Mouse (Mus musculus) heart, postnatal 0 days (tissue): ENCODE measurements around the gene Mgll. TPM values are rescaled to one million over a fixed set of nuclear protein-coding genes. Genes with fewer than 3 reads are reported as not detected.
A peak's percentile ranks its signal among the peaks of the same experiment; 100 is the strongest.

Experiments used
- ATAC-seq: fragments of 200-750 bp; cut with Nextera tagmentation; 2 replicates; pipeline ENCODE4 v1.8.0; 2017; ENCODE audit warnings: low read depth, moderate number of reproducible peaks, moderate library complexity; ENCODE audit not compliant: insufficient read depth
- DNase-seq: peaks from one replicate; pipeline ENCODE4 v3.0.0-alpha.2; 2016; ENCODE audit warnings: low spot score
- H3K27ac ChIP-seq: fragments of 300-500 bp; sonication (generic); 2 replicates; pipeline ENCODE4 v1.5.1; 2014; ENCODE audit warnings: low read depth, mild to moderate bottlenecking
- H3K27me3 ChIP-seq: fragments of 300-500 bp; sonication (generic); 2 replicates; pipeline ENCODE4 v1.6.1; 2014; ENCODE audit warnings: low read length, mixed read lengths; ENCODE audit not compliant: control insufficient read depth, insufficient read depth
- H3K36me3 ChIP-seq: fragments of 300-500 bp; sonication (generic); replicated peaks from 2 replicates; pipeline ENCODE4 v1.6.1; 2014; ENCODE audit warnings: low read length, mixed read lengths; ENCODE audit not compliant: control insufficient read depth, insufficient read depth
- H3K4me1 ChIP-seq: fragments of 300-500 bp; sonication (generic); 2 replicates; pipeline ENCODE4 v1.6.1; 2014; ENCODE audit warnings: antibody characterized with exemption; ENCODE audit not compliant: control insufficient read depth, insufficient read depth
- H3K4me2 ChIP-seq: fragments of 300-500 bp; sonication (generic); 2 replicates; pipeline ENCODE4 v1.6.1; 2014; ENCODE audit warnings: low read depth, mild to moderate bottlenecking, low read length, moderate library complexity
- H3K4me3 ChIP-seq: fragments of 300-500 bp; sonication (generic); 2 replicates; pipeline ENCODE4 v1.5.1; 2014; ENCODE audit warnings: low read depth, low read length
- H3K9ac ChIP-seq: fragments of 300-500 bp; sonication (generic); replicated peaks from 2 replicates; pipeline ENCODE4 v1.6.1; 2014; ENCODE audit warnings: low read depth, low read length, mixed read lengths
- H3K9me3 ChIP-seq: fragments of 300-500 bp; sonication (generic); replicated peaks from 2 replicates; pipeline ENCODE4 v1.6.1; 2016; ENCODE audit warnings: low read length; ENCODE audit not compliant: control insufficient read depth
- CTCF ChIP-seq: IDR thresholded peaks from 2 replicates; pipeline ENCODE4 v1.5.1; 2016; ENCODE audit warnings: antibody characterized with exemption, control low read depth, low read depth
- EP300 ChIP-seq: IDR thresholded peaks from 2 replicates; pipeline ENCODE4 v1.6.1; 2016; ENCODE audit warnings: antibody characterized with exemption, low read depth
- WGBS: fragments of 180-500 bp; shearing (Covaris S2); extraction: QIAGEN DNeasy Blood & Tissue Kit; methylation state at CpG from one replicate; pipeline ENCODE4 v1.1.7; 2014; 5-methylcytosine and 5-hydroxymethylcytosine counted together
- polyA plus RNA-seq: library from polyadenylated mRNA; unstranded; fragments of >200 nt; fragmentation: Nextera tagmentation; extraction: Ambion mirVana; gene quantifications from 2 replicates; pipeline ENCODE4 v1.2.1, GENCODE M21; 2015
- total RNA-seq: library from RNA; depleted of rRNA; stranded (reverse); fragments of >200 nt; gene quantifications from 2 replicates; pipeline ENCODE4 v1.2.3, GENCODE M21; 2014; ENCODE audit warnings: low replicate concordance; rRNA removed

Mgll gene
- total and polyA plus RNA-seq, 2 experiments from 2014 or later = 134 to 147 TPM

GRCm38 (mm10) chr6:88871546-88871945 lies 147.3 kb downstream of the Mgll start:
- peaks cover 20% of the 10 kb centered on the region for H3K27me3 ChIP-seq
- no peak overlapping the region for H3K9ac ChIP-seq
- TF ChIP-seq EP300 (no peak), CTCF (no peak)
- H3K9me3 ChIP-seq = no peaks in the 10 kb centered on the region
- 46% methylated on average over 8 of the region's 8 CpGs for WGBS
- DNase-seq (no peak), ATAC-seq (no peak)
- H3K4me2 ChIP-seq = no peak overlapping the region
- H3K4me1 ChIP-seq = peaks cover 5% of the 10 kb centered on the region
- no peaks in the 10 kb centered on the region for H3K36me3 ChIP-seq
- H3K4me3 ChIP-seq = no peak overlapping the region
- no peak overlapping the region for H3K27ac ChIP-seq

- H3K9me3 ChIP-seq = no peaks in the 10 kb centered on the region
- no peak overlapping the region for H3K4me2 ChIP-seq
- H3K27me3 ChIP-seq = peaks cover 20% of the 10 kb centered on the region
- H3K4me1 ChIP-seq = peaks cover 5% of the 10 kb centered on the region
- TF ChIP-seq EP300 (no peak), CTCF (no peak)
- ATAC-seq = no peak
- H3K4me3 ChIP-seq = no peak overlapping the region
- no peaks in the 10 kb centered on the region for H3K36me3 ChIP-seq
- WGBS = 43% methylated on average over 7 of the region's 7 CpGs
- no peak overlapping the region for H3K27ac ChIP-seq
- no peak overlapping the region for H3K9ac ChIP-seq
- DNase-seq = no peak
These were observed 148.6 kb downstream of the Mgll start for GRCm38 (mm10) chr6:88872811-88873210.

GRCm38 (mm10) chr6:88873965-88874867 lies 150.0 kb downstream of the Mgll start:
- peaks cover 20% of the 10 kb centered on the region for H3K27me3 ChIP-seq
- ATAC-seq = peak; percentile 48
- peak overlapping the region; percentile 73 for H3K4me3 ChIP-seq
- H3K4me2 ChIP-seq = peak overlapping the region; percentile 98
- peak; percentile 26 for DNase-seq
- H3K9me3 ChIP-seq = no peaks in the 10 kb centered on the region
- H3K27ac ChIP-seq = 0 out of 2 replicates have a peak overlapping the region, but pooled peaks have one; percentile 38
- 4% methylated on average over 71 of the region's 74 CpGs for WGBS
- H3K4me1 ChIP-seq = peaks cover 5% of the 10 kb centered on the region
- no peak for TF ChIP-seq CTCF
- no peak for TF ChIP-seq EP300
- no peaks in the 10 kb centered on the region for H3K36me3 ChIP-seq
- H3K9ac ChIP-seq = peak overlapping the region; percentile 89

GRCm38 (mm10) chr6:88874868-88875508 lies 150.8 kb downstream of the Mgll start, which contains the start of gene Podxl2:
TSS of gene Podxl2 (minus strand) at chr6:88875044.
- Histone ChIP-seq H3K4me3 (peak within 1 kb of the TSS; percentile 73), H3K4me2 (peak within 1 kb of the TSS; percentile 98), H3K9me3 (no peaks in the 10 kb centered on the region), H3K27me3 (peaks cover 20% of the 10 kb centered on the region), H3K36me3 (no peaks in the 10 kb centered on the region), H3K4me1 (peaks cover 5% of the 10 kb centered on the region), H3K27ac (0 out of 2 replicates have a peak within 1 kb of the TSS, but pooled peaks have one; percentile 38), H3K9ac (peak within 1 kb of the TSS; percentile 89)
- WGBS = 7% methylated on average over 56 of the region's 63 CpGs
- TF ChIP-seq EP300 = no peak
- TF ChIP-seq CTCF = no peak
- DNase-seq (peak; percentile 66), ATAC-seq (peak; percentile 81)

Other genes starting within 250 kb of the Mgll start
- gene Sec61a1, start 205.5 kb upstream of the Mgll start, total RNA-seq = 131 and 172 TPM in 2 replicates
- gene Sec61a1, start 205.5 kb upstream of the Mgll start, polyA plus RNA-seq = 85.9 and 88.0 TPM in 2 replicates
- gene Kbtbd12, start 86.5 kb upstream of the Mgll start, total RNA-seq = 16.1 and 46.4 TPM in 2 replicates
- 52.1 and 54.2 TPM in 2 replicates for gene Kbtbd12, start 86.5 kb upstream of the Mgll start, polyA plus RNA-seq
- 63.9 and 88.0 TPM in 2 replicates for gene Abtb1, start 117.6 kb downstream of the Mgll start, total RNA-seq
- gene Abtb1, start 117.6 kb downstream of the Mgll start, polyA plus RNA-seq = 29.1 and 36.6 TPM in 2 replicates
- gene Podxl2, start 150.6 kb downstream of the Mgll start, total RNA-seq = 90.9 and 101 TPM in 2 replicates
- 60.3 and 60.8 TPM in 2 replicates for gene Podxl2, start 150.6 kb downstream of the Mgll start, polyA plus RNA-seq
- 38.8 and 49.9 TPM in 2 replicates for gene Mcm2, start 174.4 kb downstream of the Mgll start, total RNA-seq
- gene Mcm2, start 174.4 kb downstream of the Mgll start, polyA plus RNA-seq = 25.2 and 25.6 TPM in 2 replicates
- 45.9 and 131 TPM in 2 replicates for gene Tpra1, start 177.8 kb downstream of the Mgll start, total RNA-seq
- 39.1 and 46.9 TPM in 2 replicates for gene Tpra1, start 177.8 kb downstream of the Mgll start, polyA plus RNA-seq